Mouse (Mus musculus): ENCODE measurements around the gene Caln1.

Caln1 gene

GRCm38 (mm10) chr5:130394386-130394785, 25.1 kb downstream of the Caln1 start:
- DNase-seq (ENCODE audit: low read depth, low spot score) = no peak

GRCm38 (mm10) chr5:130395142-130395541, 25.9 kb downstream of the Caln1 start:
- DNase-seq (ENCODE audit: low read depth, low spot score) = no peak

- DNase-seq (ENCODE audit: low read depth, low spot score) = no peak
Measured at GRCm38 (mm10) chr5:130400136-130400917, 31.1 kb downstream of the Caln1 start.

- DNase-seq (ENCODE audit: low read depth, low spot score) = peak; percentile 59
Measured at GRCm38 (mm10) chr5:130405201-130405600, 35.9 kb downstream of the Caln1 start.

GRCm38 (mm10) chr5:130409706-130410105, 40.5 kb downstream of the Caln1 start:
- no peak for DNase-seq (ENCODE audit: low read depth, low spot score)

GRCm38 (mm10) chr5:130411516-130411915, 42.3 kb downstream of the Caln1 start:
- no peak for DNase-seq (ENCODE audit: low read depth, low spot score)

- no peak for DNase-seq (ENCODE audit: low read depth, low spot score)
Measured at GRCm38 (mm10) chr5:130447438-130447837, 78.2 kb downstream of the Caln1 start.

- DNase-seq (ENCODE audit: low read depth, low spot score) = peak; percentile 30
Measured at GRCm38 (mm10) chr5:130448491-130448890, 79.2 kb downstream of the Caln1 start.

- peak; percentile 19 for DNase-seq (ENCODE audit: low read depth, low spot score)
Measured at GRCm38 (mm10) chr5:130448931-130449856, 79.9 kb downstream of the Caln1 start.

- peak; percentile 17 for DNase-seq (ENCODE audit: low read depth, low spot score)
Measured at GRCm38 (mm10) chr5:130450031-130450541, 80.8 kb downstream of the Caln1 start.

GRCm38 (mm10) chr5:130458076-130458475, 88.8 kb downstream of the Caln1 start:
- no peak for DNase-seq (ENCODE audit: low read depth, low spot score)

GRCm38 (mm10) chr5:130472209-130472608, 103.0 kb downstream of the Caln1 start:
- DNase-seq (ENCODE audit: low read depth, low spot score) = no peak

GRCm38 (mm10) chr5:130474876-130475275, 105.6 kb downstream of the Caln1 start:
- no peak for DNase-seq (ENCODE audit: low read depth, low spot score)

GRCm38 (mm10) chr5:130476741-130477140, 107.5 kb downstream of the Caln1 start:
- DNase-seq (ENCODE audit: low read depth, low spot score) = peak; percentile 16

- DNase-seq (ENCODE audit: low read depth, low spot score) = no peak
Measured at GRCm38 (mm10) chr5:130480290-130480689, 111.0 kb downstream of the Caln1 start.

- DNase-seq (ENCODE audit: low read depth, low spot score) = no peak
Measured at GRCm38 (mm10) chr5:130491471-130491870, 122.2 kb downstream of the Caln1 start.

- DNase-seq (ENCODE audit: low read depth, low spot score) = no peak
Measured at GRCm38 (mm10) chr5:130492305-130492704, 123.0 kb downstream of the Caln1 start.

GRCm38 (mm10) chr5:130502541-130502940, 133.3 kb downstream of the Caln1 start:
- no peak for DNase-seq (ENCODE audit: low read depth, low spot score)

- DNase-seq (ENCODE audit: low read depth, low spot score) = no peak
Measured at GRCm38 (mm10) chr5:130504891-130505290, 135.6 kb downstream of the Caln1 start.

GRCm38 (mm10) chr5:130510516-130510915, 141.3 kb downstream of the Caln1 start:
- no peak for DNase-seq (ENCODE audit: low read depth, low spot score)

GRCm38 (mm10) chr5:130515395-130515794, 146.1 kb downstream of the Caln1 start:
- no peak for DNase-seq (ENCODE audit: low read depth, low spot score)

- DNase-seq (ENCODE audit: low read depth, low spot score) = peak; percentile 15
Measured at GRCm38 (mm10) chr5:130520527-130520926, 151.3 kb downstream of the Caln1 start.
